Mouse (Mus musculus): ENCODE measurements around the gene Chchd6.

DNA sequence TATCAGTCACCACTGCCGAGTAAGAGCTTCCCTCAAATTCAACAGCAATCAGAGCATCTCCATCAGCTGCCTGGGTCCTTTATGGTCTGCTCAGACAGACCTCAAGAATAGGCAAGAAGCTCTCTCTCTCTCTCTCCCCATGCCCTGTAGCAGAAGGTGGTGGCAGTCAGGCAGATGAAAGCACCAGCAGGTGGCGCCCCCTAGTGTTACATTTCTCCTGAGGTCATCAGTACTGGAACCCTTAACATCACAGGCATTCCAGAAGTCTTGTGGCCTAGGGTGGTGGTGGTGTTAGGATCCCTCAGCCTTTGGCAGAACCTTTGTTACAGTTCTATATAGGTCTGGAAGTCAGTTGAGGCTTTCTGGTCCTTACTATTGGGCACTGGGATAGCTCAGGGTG is 43.6 kb upstream of the Chchd6 start:
- TF ChIP-seq CTCF (IDR thresholded peaks at IDR 0.05; ENCODE audit: extremely low read depth, insufficient read depth, low read length) (peak; percentile 59), POLR2A (IDR thresholded peaks at IDR 0.05; ENCODE audit: extremely low read depth, insufficient read depth, low read length) (no peak)
